Mouse (Mus musculus): ENCODE measurements at regions not wholly inside any gene's neighbourhood (a gene's known extent, or its start where the extent isn't known, plus 50 kb on each side); places are given as distances from the start of the nearest gene placed in this dataset.

DNA sequence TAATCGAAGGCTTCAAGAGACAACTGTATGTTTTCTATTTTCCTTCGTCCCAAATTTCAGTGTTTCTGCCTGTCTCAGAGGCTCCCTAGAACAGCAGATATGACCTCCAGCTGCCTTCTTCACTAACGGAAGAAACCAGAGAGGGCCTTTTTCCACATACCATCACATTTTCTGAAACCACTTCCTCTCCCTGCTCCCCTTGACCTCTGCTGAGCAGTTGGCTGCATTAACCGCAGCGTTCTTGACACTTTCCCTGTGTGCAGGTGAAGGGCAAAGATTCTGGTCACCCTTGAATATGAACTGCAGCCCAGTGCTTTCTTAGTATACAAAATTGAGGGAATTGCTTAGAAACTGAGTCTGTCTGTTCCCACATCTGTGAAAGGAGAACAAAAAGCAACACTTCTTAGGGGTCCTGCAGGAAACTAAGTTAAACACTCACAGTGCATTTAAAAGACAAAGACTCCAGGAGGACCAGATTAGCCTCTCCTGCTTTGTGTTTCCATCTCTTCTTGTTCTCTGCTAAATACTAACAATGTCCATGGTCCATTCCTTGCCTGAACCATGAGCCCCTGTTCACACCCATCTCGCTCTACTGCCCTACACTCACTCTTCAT is 98.4 kb downstream of the Akap11 start:
- DNase-seq: no peak

DNA sequence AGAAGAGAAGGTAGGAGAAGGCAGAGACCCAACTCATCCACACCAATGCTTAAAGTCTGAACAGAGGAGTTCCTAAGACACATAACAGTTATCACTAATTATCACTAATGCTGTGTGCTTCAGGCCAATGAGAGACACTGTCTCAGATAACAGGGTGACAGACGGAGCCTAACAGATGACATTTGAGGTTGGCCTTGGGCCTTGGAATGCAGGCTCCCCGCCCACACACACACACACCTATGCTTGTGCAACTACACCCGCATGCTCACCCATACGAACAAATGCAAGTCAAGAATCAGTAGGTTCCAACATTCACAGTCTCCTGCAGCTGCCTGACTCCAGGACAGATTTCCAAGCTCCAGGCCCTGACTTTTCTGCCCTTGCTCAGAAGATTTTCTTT is 100.0 kb downstream of the Akap11 start:
- DNase-seq: no peak

DNA sequence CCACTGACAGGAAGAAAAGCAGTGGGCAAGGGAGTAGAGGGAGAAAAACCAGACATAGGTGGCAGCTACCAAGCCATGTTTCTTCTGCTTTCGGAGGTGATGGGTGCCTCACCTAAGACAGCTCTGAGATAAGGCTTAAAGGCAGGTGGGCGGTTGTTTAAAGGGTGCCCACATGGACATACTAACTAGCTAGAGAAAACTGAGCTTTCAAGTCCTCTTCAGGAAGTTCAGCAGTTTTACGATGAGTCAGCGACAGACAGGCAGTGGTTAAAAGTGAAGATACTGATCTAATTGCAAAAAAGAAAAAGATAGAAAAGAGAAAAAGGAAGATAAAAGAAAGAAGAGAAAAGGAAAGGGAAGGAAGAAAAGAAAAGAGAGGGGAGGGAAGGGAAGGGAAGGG is 100.6 kb downstream of the Akap11 start:
- no peak for DNase-seq

DNA sequence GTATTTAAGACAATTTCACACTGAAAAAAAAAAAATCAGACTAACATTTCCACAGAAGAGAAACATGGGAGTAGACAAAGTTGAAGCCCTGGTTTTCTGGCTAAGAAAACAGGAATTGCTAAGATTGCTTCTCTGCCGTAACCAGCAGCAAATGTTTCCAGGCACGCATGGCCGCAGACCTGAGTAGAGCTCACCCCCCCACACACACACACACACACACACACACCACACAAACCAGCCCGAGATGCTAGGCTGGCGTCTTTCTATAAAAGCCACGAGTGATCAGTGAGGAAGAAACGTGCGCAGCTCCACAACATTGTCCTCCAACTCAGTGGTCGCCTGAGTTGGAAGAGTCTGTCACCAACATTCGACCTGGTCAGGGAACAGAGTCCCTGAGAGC is 101.0 kb downstream of the Akap11 start:
- DNase-seq: no peak

DNA sequence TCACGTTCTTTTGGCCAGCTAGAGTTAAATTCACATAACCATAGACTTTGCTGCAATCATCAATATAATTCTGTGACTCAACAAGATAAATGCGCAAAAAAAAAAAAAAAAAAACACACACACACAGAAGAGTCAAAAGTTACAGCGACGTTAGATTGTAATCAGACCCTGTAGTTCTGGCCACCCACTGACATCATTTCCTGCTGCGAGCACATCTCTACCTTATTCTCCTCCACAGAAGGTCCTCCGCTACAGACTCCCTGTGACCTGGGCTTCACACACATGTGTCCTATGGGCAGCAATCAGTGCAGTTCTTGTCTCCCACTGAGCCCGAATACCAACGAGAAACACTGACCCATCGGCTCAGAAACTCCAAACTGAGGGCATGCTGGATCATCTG is 101.9 kb downstream of the Akap11 start:
- no peak for DNase-seq

DNA sequence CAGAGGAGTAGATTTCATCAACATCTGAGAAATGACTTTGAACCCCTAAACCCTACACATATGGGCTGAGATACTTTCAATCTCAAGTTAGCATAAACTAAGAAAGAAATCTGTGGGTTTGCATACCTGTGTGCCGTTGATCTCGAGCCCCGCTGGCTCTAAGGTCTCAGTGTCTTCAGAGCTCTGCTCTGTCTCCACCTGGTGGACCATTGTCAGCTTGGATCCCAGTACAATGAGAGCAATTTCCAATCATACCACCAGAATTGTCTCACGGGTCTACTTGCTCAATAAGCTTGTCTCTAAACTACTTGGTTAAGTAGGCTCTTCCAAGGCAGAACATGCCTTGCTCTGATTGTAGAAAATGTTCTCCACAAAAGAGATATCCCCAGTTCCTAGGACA is 102.5 kb downstream of the Akap11 start:
- peak; percentile 31 for DNase-seq

DNA sequence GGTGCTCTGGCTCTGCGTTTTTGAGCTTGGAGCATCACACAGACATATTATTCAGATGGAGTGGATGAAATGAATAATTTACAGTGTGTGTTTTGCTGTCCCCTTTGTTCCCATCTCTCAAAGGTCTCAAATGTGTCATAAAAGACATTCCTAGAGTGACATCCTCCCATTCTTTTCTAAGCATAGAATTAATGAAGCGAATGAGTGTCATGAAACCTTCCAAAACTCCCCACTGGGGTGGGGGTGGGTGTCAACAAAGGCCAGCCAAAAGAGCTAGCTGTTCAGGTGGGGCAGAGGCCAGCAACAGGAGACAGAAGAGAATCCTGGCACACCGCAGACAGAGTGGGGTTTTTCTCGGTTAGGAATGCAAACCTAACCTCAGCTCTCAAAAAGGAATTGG is 104.1 kb downstream of the Akap11 start:
- DNase-seq: no peak

DNA sequence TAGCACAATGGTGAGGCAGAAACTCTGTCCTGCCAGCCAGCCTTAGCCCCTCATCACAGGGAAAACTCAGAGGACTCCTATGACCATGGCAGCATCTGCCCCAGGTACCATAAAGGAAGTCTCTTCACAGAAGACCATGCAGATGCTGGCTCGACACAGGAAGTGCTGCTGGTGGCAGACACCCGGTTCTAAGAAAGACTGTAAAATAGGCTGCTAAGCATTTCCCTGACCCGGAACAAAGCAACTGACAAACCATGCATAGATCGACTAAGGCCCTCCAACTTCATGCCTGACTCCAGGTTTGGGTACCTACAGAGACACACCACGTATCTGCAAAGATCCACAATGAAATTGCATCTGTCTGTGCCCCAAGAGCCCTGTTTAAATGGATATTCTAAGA is 104.7 kb downstream of the Akap11 start:
- DNase-seq: no peak

DNA sequence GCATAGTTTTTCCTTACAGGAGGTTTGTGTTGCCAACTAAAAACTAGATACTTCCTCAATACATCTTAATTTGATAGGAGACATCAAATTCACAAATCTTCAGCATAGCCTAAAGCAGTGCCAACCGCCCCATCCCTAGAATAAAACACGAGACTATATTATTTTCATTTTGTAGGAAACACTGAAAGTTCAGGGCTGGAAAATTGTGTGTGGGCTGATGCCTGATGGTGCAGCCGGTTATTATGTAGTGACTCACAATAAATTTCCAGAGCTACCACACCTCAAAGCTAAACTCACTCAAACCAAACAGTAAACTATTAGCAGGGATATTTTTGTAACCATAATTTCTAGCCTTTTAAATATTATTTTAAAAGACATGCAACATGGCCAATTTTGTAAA is 105.2 kb downstream of the Akap11 start:
- DNase-seq: no peak

DNA sequence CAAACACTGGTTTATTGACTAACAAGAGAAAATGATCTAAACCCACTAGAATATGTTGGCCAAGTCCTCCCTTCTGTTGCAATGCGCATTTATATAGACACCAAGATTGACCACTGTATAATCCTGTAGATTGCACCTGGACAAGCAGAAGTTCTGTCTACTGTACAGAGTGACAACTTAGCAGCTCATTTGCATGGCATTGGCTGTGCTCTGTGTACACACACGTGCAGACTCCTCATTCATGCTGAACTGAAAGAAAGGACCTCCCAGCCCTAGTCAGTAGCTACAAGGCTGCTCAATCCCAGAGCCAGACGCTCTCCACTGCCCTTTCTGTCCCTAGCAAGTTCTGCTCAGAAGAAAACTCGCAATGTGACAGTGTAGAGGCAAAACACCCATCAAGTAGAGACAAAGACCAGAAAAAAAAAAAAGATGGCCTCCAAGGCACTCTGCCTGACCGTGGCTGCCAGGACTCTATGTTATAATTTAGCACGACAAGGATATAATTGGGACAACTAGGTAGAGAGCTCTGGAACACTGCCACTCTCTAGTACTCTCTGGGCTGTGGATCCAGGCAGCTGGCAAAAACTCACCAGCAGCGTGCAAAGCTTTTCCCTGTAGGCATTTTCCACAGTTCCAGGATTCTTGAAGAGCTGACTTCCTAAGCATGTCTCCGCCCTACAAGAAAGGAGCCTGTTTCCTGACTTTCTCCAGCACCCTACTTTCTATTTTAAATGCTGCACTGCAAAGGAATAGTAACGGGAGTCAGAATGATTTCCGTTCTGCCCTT is 108.2 kb downstream of the Akap11 start:
- peak; percentile 18 for DNase-seq

DNA sequence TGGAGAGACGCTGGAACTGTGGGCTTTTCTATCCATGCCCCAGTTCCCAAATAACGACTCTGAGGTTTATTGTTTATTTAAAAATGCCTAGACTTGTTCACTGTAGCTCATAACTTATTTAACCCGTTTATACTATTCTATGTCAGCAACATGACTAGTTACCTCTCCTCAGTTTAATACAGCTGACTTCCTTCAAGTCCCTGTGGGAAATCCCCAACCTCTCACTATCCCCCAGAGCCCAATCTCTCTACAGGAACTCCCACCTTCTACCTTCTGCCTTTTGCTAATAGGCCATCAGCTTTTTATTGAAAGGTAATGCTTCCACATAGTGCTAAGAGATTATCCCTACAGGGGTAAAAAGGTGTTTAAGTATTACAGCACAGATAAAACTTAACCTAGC is 109.5 kb downstream of the Akap11 start:
- no peak for DNase-seq

DNA sequence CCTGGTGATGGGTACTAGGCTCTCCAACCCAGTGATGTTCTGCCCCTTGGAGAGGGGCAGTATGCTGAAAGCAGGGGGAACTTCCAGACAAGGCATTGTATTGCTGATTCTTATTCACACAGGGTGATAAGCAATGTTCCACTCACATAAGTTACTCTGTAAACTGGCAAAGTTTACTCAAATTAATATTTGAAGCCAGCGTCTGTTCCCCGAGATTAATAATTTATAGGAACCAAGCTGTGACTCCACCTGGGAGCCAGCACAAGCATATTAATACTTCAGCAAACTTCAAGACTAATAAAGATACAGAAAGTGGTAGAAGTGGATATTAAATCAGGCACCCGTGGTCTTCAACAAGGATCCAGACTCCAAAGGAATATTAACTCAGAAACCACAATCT is 114.0 kb downstream of the Akap11 start:
- peak; percentile 77 for DNase-seq

DNA sequence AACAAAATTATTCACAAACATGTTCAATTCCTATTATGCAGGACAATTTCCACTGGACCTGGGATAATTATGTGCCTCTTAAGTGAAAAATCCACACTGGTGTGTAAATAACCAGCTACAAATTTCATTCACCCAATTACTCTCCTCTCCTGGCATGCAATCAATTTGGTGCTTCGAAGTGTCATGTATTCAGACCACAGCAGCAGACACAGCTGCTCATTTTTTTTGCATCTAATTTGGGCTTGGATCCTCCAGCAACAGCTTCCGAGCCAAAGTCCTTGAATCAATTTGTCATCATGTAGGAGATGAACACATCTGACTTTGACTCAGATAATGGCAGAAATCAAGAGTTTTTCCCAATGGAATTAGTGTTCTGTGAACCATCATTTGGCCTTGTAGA is 113.1 kb upstream of the Tnfsf11 start:
- DNase-seq: no peak

DNA sequence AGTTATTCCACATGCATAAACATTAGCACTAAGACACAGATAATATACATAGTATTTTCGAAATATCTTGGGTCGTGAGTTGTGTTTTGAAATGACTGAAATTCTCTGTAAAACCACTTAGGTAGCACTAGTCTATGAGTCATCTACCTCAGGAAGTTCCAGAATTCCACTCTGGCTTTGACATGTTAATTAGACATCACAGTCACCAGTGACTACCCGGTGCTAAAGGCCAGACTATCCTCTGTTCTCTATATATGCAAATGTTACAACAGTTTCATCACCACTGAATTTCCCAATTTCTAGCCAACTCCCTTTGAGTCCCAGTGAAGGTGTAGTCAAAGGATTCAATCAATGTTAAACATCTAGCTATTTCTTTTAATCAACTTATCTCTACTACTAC is 112.3 kb upstream of the Tnfsf11 start:
- DNase-seq: no peak

DNA sequence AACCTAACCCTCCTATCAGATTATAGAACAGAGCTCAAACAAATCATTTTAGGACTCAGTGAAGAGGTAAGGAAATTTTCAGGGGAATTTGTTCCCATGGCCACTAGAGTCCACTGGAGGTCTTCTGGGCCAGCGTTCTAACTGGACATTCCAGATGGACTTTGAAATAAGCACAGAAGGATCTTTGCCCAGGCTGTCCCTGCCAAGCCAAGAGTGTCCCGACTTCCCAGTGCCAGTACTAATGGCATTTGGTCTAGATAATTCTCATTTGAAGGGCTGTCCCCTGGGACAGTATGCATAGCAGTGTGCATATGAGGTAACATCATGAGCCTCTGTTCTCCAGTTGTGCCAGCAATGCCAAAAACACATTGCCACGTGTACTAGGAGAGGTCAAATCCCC is 97.7 kb upstream of the Tnfsf11 start:
- DNase-seq: peak; percentile 56

DNA sequence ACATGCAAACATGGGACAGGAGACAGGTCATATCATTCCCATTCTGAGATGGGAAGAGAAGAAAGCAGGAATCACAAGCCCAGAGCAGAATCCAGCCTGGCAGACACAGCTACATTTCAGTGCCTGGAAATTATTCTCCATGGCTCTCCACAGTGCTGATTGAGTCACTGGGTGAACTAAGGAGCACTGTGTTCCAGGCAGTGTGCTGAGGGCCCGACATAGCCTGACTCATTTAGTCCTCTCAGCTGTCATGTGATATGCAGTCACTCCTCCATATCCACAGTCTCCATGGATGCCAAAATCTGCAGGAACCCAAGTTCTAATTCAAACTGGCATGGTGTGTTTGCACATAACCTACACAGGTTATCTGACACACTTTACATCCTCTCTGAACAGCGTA is 90.1 kb upstream of the Tnfsf11 start:
- no peak for DNase-seq

DNA sequence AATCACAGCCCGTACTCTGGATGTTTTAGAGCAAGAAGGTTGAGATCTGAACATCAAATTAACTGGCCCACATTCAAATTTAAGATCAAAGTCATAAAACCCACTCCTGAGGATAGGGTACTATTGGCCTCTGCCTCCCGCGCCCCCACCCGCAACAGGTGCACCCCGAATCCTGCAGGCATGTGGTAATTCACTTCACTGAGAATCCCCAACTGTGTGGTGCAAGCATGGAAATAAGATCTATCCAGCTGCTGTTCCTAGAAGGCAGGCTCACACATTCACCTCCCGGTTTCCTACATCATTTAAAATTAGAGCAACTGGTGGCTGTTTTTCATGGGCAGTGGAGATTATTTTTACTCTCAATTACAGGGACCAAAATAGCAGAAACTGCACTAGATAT is 87.8 kb upstream of the Tnfsf11 start:
- DNase-seq: no peak

DNA sequence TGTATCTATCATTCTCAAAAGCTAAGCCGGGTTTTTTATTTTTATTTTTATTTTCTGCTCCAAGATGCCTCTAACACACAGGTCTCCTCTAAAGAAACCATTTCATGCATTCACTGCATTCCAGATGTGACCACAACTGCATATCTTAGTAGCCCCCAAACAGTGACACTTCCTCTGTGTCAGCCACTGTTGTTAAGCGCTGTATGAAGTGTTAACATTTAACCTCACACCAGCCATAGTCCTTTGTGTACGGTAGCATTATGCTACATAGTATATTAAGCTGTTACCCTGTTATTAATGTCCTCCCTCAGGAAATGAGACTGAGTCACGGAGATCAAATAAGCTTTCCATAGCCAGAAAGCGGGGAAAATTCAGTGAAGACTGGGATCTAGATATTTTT is 79.2 kb upstream of the Tnfsf11 start:
- no peak for DNase-seq

DNA sequence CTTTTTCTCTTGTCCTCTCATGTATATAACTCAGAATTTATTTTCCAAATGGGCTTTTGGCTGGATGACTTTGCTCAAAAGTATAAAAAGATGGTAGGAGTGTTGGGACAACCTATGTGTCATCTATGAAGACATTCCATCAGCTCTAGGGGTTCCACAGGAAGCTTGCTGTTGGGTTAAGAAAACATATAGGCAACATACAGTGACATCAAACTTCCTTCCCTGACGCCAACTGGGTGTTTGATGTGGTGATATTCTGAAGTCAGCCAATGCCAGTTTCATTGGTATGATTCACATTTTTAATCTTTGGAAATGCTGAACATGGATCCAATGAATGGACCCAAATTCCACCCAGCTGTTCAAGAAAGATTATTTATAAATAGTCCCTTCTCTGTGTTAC is 76.5 kb upstream of the Tnfsf11 start:
- DNase-seq: no peak

DNA sequence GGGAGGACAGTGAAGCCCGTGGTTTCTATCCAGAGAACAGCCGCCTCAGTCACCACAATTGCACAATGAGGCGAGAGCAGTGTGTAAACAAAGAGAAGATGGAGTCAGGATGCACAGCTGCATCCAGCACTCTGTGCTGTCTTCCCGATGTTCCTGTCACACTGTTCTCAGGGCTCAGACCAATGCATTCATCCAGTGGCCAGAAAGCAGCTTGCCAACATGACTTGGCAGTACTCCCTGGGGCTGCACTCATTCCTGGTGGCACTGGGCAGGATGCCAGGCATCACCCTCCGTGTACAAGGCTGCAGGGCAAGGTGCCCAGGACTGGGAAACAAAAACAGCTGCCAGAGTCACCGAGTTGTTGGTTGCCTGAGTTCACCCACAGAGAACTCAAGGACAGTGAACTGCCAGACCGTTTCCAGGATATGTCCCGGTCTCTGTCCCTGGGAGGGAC is 75.4 kb upstream of the Tnfsf11 start:
- peak; percentile 95 for DNase-seq

DNA sequence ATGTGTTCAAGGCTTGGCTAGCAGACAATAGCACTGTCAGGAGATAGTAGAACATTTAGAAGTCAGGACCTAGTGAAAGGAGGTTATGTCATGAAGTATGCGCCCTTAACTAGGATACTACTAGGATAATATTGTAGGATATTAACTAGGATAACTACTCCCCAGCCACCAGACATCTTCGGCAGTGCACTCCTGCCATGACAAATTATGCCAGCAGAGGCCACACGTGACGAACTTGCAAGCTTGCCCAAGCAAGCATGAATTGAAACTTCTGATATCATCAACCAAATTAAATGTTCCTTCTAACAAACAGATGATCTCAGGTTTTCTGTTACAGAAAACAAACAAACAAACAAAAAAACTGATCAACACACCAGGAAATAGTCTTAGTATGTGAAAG is 72.2 kb upstream of the Tnfsf11 start:
- DNase-seq: peak; percentile 55

DNA sequence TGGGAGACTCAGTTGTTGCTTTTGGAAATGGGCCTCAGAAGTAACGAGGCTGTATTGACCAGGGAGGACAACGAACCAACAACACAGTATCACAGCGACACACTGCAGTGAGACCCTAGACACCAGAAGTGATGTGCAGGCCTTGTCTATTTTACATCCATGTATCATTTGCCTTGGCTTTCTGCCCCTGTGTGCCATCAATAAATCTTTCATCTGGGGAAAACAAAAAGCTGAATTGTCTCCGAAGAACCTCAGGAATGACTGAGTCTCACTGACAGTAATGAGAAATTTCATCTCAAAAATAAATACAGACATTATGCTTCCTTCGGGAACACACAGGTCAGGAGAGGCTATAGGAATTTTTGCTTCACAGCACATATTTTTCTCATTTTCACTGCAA is 68.7 kb upstream of the Tnfsf11 start:
- no peak for DNase-seq

DNA sequence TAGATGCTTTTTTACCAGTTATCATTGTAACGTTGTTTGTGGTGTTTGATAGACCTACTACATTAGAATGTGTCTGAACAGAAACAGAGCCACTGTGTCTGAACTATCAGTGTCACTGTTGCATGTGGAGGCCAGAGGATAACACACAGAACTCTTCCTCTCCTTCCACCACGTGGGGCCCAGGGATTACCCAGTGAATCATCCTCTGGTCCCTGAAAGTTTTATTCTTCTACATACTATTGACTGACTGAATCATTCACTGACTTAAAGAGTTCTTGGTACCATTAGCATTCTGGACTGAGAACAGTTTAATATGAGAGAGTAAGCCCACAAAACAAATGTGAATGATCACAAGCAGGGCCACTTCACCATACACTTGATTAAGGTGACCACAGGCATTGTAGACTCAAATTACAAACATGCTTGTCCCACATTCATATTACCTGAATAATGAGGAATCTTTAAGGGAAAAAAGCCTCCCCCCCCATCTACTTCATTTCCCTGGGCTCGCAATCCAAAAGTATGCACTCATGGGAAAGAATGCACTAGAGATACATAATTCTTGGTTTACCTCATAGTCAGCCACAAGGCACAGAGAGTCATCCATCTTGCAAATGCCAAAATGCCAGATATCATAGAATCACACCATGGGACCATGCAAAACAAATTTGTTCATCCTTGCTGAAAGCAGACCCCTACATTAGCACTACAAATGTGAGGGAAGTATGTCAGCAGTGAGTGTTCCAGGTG is 68.1 kb upstream of the Tnfsf11 start:
- no peak for DNase-seq

DNA sequence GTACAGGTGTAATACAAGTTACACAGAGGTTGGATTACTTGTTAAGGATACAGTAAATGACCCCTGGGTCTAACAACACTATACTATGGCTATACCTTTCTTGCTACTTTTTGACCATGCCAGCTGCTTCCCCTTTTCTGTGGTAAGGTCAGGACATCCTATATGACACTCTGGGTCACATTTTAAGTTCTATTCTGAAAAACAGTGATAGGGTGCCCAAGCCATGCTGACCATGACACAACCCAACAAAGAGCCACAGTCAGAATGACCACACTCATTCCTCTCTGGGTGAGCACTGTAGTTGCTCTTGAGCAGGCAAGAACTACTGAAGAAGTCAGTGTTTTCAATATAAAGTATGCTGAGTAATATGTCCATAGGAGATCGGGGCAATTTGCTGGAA is 64.3 kb upstream of the Tnfsf11 start:
- DNase-seq: no peak

Data from kidney, adult 9 months (tissue).